Comparison of ENCODE assay signal across 20 mouse cellular contexts in genomic region chr9:115617909-115618308, GRCm38 (mm10).
DNase-seq lines count a peak whose midpoint lies in the region; ATAC-seq and TF ChIP-seq lines count a peak whose summit lies in the region.
"Had no signal": no experiment of that assay in that cellular context is flagged by ENCODE, and none has a peak within 500 bp of the region (broad histone marks: within the 10 kb centered on the region; RNA-seq: fewer than 3 reads in every experiment).

No protein-coding gene starts in this region.

- peak; percentile 9 for DNase-seq in 416B (ENCODE audit: low read depth)
- peak; percentile 53 for DNase-seq in lung, postnatal 0 days (ENCODE audit: low spot score)
- no peak for DNase-seq in left cerebral cortex, adult 11 months (ENCODE audit: low spot score)
- no peak for DNase-seq in layer of hippocampus, postnatal 36 days
- DNase-seq: adrenal gland, adult 2 months; B cell, adult 2 months; cerebellum, adult 11-12 months; cerebellum, postnatal 36 days had no signal

- H3K4me1 ChIP-seq in lung, postnatal 0 days (ENCODE audit: insufficient read depth, low read depth, low read length), result no peaks in the 10 kb centered on the region
- H3K4me1 ChIP-seq in kidney, embryonic 16.5 days (ENCODE audit: insufficient read depth, low read length), result no peaks in the 10 kb centered on the region
- no peaks in the 10 kb centered on the region for H3K4me1 ChIP-seq in intestine, embryonic 15.5 days (replicated peaks)
- H3K4me1 ChIP-seq: forebrain, embryonic 15.5 days; neural tube, embryonic 13.5 days had no signal

- WGBS in lung, postnatal 0 days, result 49% methylated on average over 6 of the region's 6 CpGs
- 75% methylated on average over 6 of the region's 6 CpGs for WGBS in kidney, embryonic 16.5 days
- 67% methylated on average over 6 of the region's 6 CpGs for WGBS in intestine, embryonic 15.5 days

- H3K27ac ChIP-seq in lung, postnatal 0 days (ENCODE audit: low read length), result no peak overlapping the region
- H3K27ac ChIP-seq in kidney, embryonic 16.5 days (ENCODE audit: low read length), result no peak overlapping the region
- no peak overlapping the region for H3K27ac ChIP-seq in intestine, embryonic 15.5 days
- H3K27ac ChIP-seq: forebrain, embryonic 15.5 days; kidney, postnatal 0 days; limb, embryonic 13.5 days; liver, embryonic 15.5 days; neural tube, embryonic 13.5 days had no signal

- H3K4me3 ChIP-seq in lung, postnatal 0 days (ENCODE audit: low read depth, low read length), result no peak overlapping the region
- no peak overlapping the region for H3K4me3 ChIP-seq in kidney, embryonic 16.5 days (ENCODE audit: low read length)
- H3K4me3 ChIP-seq in intestine, embryonic 15.5 days (replicated peaks), result no peak overlapping the region
- H3K4me3 ChIP-seq: erythroblast, embryonic 14.5 days; forebrain, embryonic 15.5 days; limb, embryonic 13.5 days; liver, embryonic 15.5 days; neural tube, embryonic 13.5 days had no signal

- no peaks in the 10 kb centered on the region for H3K9me3 ChIP-seq in lung, postnatal 0 days (ENCODE audit: low read length)
- no peaks in the 10 kb centered on the region for H3K9me3 ChIP-seq in kidney, embryonic 16.5 days (ENCODE audit: low read length)
- H3K9me3 ChIP-seq in intestine, embryonic 15.5 days, result no peaks in the 10 kb centered on the region
- H3K9me3 ChIP-seq: forebrain, embryonic 15.5 days; limb, embryonic 13.5 days; liver, embryonic 15.5 days; neural tube, embryonic 13.5 days had no signal

- peak; percentile 85 for TF ChIP-seq EP300 in lung, postnatal 0 days (IDR thresholded peaks at IDR 0.05)

- no peak overlapping the region for H3K9ac ChIP-seq in lung, postnatal 0 days (replicated peaks; ENCODE audit: low read depth)
- no peak overlapping the region for H3K9ac ChIP-seq in kidney, embryonic 16.5 days (replicated peaks; ENCODE audit: low read length)
- H3K9ac ChIP-seq in intestine, embryonic 15.5 days, result no peak overlapping the region
- H3K9ac ChIP-seq: forebrain, embryonic 15.5 days; limb, embryonic 13.5 days; liver, embryonic 15.5 days; neural tube, embryonic 13.5 days had no signal

- H3K27me3 ChIP-seq in lung, postnatal 0 days (replicated peaks; ENCODE audit: insufficient read depth, low read length), result no peaks in the 10 kb centered on the region
- no peaks in the 10 kb centered on the region for H3K27me3 ChIP-seq in kidney, embryonic 16.5 days (ENCODE audit: insufficient read depth, low read length)
- H3K27me3 ChIP-seq in intestine, embryonic 15.5 days (replicated peaks), result no peaks in the 10 kb centered on the region
- H3K27me3 ChIP-seq: forebrain, embryonic 15.5 days; limb, embryonic 13.5 days; liver, embryonic 15.5 days; neural tube, embryonic 13.5 days had no signal

- H3K4me2 ChIP-seq in lung, postnatal 0 days (replicated peaks; ENCODE audit: low read depth, low read length), result no peak overlapping the region
- no peak overlapping the region for H3K4me2 ChIP-seq in kidney, embryonic 16.5 days (replicated peaks; ENCODE audit: low read depth, low read length)
- no peak overlapping the region for H3K4me2 ChIP-seq in intestine, embryonic 15.5 days (replicated peaks)
- H3K4me2 ChIP-seq: forebrain, embryonic 15.5 days; heart, embryonic 11.5 days; limb, embryonic 13.5 days; liver, embryonic 15.5 days; neural tube, embryonic 13.5 days had no signal

- no peaks in the 10 kb centered on the region for H3K36me3 ChIP-seq in lung, postnatal 0 days (ENCODE audit: insufficient read depth, low read length)
- no peaks in the 10 kb centered on the region for H3K36me3 ChIP-seq in kidney, embryonic 16.5 days (ENCODE audit: insufficient read depth, low read length)
- no peaks in the 10 kb centered on the region for H3K36me3 ChIP-seq in intestine, embryonic 15.5 days
- H3K36me3 ChIP-seq: forebrain, embryonic 15.5 days; limb, embryonic 13.5 days; liver, embryonic 15.5 days; neural tube, embryonic 13.5 days had no signal

- TF ChIP-seq CTCF in lung, postnatal 0 days (IDR thresholded peaks at IDR 0.05), result no peak

- ATAC-seq in activated CD4-positive, CD25-positive, alpha-beta regulatory T cell, adult 4 months, result peak; percentile 71
- ATAC-seq in lung, postnatal 0 days, result peak; percentile 87
- ATAC-seq in megakaryocyte-erythroid progenitor cell, adult 5-6 weeks (replicated peaks; ENCODE audit: low FRiP score, low TSS enrichment, poor library complexity, severe bottlenecking), result peak; percentile 40
- ATAC-seq in kidney, embryonic 16.5 days (ENCODE audit: low FRiP score, low TSS enrichment), result no peak
- no peak for ATAC-seq in intestine, embryonic 15.5 days
- ATAC-seq: forebrain, embryonic 15.5 days; intestine, embryonic 16.5 days had no signal

Comparison
In these comparisons a context has a peak if more than half of its experiments do, and no peak if none do; other contexts are left out.
1. DNase-seq: peak in 416B (single experiment) and lung, postnatal 0 days (single experiment); none in left cerebral cortex, adult 11 months (single experiment) and layer of hippocampus, postnatal 36 days (0 of 2).
2. ATAC-seq: peak in activated CD4-positive, CD25-positive, alpha-beta regulatory T cell, adult 4 months (single experiment), lung, postnatal 0 days (single experiment) and megakaryocyte-erythroid progenitor cell, adult 5-6 weeks (single experiment); none in kidney, embryonic 16.5 days (single experiment) and intestine, embryonic 15.5 days (single experiment).